Mouse (Mus musculus) embryonic facial prominence, embryonic 11.5 days (tissue): ENCODE results near the gene Depdc1b. TPM values are rescaled to one million over a fixed set of nuclear protein-coding genes. Genes with fewer than 3 reads are reported as not detected.
A peak's percentile ranks its signal among the peaks of the same experiment; 100 is the strongest.

Experiments
- ATAC-seq: fragments of 200-750 bp; cut with Nextera tagmentation; replicated peaks from 2 replicates; pipeline ENCODE4 v1.8.0; 2017; ENCODE audit warnings: low read depth; ENCODE audit not compliant: insufficient number of reproducible peaks, low FRiP score, low TSS enrichment
- DNase-seq: peaks from one replicate; pipeline ENCODE4 v3.0.0-alpha.2; 2015; ENCODE audit warnings: low spot score
- H3K27ac ChIP-seq: fragments of 300-500 bp; sonication (generic); replicated peaks from 2 replicates; pipeline ENCODE4 v1.5.1; 2014; ENCODE audit warnings: mild to moderate bottlenecking, low read depth, low read length, control low read depth
- H3K27me3 ChIP-seq: fragments of 300-500 bp; sonication (generic); 2 replicates; pipeline ENCODE4 v1.6.1; 2014; ENCODE audit warnings: mild to moderate bottlenecking, low read length, moderate library complexity, mixed read lengths; ENCODE audit not compliant: control insufficient read depth, insufficient read depth
- H3K36me3 ChIP-seq: fragments of 300-500 bp; sonication (generic); replicated peaks from 2 replicates; pipeline ENCODE4 v1.6.1; 2014; ENCODE audit warnings: low read depth, mild to moderate bottlenecking, low read length, moderate library complexity, mixed read lengths; ENCODE audit not compliant: control insufficient read depth, insufficient read depth
- H3K4me1 ChIP-seq: fragments of 300-500 bp; sonication (generic); 2 replicates; pipeline ENCODE4 v1.6.1; 2014; ENCODE audit warnings: low read length, mixed read lengths; ENCODE audit not compliant: control insufficient read depth, insufficient read depth
- H3K4me2 ChIP-seq: fragments of 300-500 bp; sonication (generic); 2 replicates; pipeline ENCODE4 v1.6.1; 2014; ENCODE audit warnings: low read depth, mild to moderate bottlenecking, control low read depth, low read length, moderate library complexity
- H3K4me3 ChIP-seq: fragments of 300-500 bp; sonication (generic); 2 replicates; pipeline ENCODE4 v1.5.1; 2014; ENCODE audit warnings: low read depth, low read length, control low read depth
- H3K9ac ChIP-seq: fragments of 300-500 bp; sonication (generic); replicated peaks from 2 replicates; pipeline ENCODE4 v1.6.1; 2014; ENCODE audit warnings: mild to moderate bottlenecking, control low read depth, low read length
- H3K9me3 ChIP-seq: fragments of 300-500 bp; sonication (generic); replicated peaks from 2 replicates; pipeline ENCODE4 v1.6.1; 2016; ENCODE audit warnings: mild to moderate bottlenecking, low read length, inconsistent platforms, mixed read lengths; ENCODE audit not compliant: control insufficient read depth
- WGBS: fragments of 180-500 bp; shearing (Covaris S2); extraction: QIAGEN DNeasy Blood & Tissue Kit; methylation state at CpG from one replicate; pipeline ENCODE4 v1.1.7; 2014; 5-methylcytosine and 5-hydroxymethylcytosine counted together
- polyA plus RNA-seq: library from polyadenylated mRNA; unstranded; fragments of >200 nt; fragmentation: Nextera tagmentation; extraction: Ambion mirVana; gene quantifications from 2 replicates; pipeline ENCODE4 v1.2.1, GENCODE M21; 2014

The Depdc1b gene
- polyA plus RNA-seq, 1 experiment from 2014 or later: 15.7 TPM

DNA sequence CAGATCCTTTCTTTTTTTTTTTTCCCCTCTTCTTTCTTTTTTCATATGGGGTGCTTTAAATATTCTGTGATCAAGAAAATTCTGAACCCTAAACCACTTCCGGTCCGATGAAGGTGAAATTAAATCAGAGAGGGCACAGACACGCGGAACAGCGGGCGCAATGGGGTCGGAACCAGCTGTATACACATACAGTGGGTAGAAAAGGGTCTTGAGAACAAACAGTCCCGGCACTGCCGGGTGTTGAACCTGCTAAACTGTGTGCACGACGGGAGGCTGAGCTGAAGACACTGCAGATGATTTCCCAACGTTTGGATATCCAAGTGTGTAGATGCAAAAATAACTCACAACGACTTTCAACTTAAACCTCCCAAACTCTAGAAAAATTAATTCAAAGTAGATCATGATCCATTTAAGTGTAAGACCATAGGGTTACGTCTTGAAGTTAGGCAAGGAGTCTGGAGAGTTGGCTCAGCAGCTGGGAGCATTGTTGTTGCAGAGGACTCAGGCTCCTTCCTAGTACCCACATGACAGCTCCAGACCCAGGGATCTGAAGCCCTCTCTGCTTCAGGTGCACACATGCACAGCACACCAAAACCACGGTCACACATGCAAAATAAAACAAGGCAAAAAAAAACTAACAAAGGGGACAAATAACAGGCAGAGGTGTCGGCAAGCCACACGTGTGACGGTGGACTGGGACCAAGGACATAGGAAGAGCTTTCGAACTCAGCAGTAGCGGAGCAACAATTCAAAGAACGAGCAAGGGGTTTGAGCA, 12.5 kb downstream of the Depdc1b start:
- WGBS: 89% methylated on average over 21 of the region's 21 CpGs
- no peaks in the 10 kb centered on the region; the same call in none of the 2 replicates for H3K36me3 ChIP-seq
- H3K4me1 ChIP-seq: no peaks in the 10 kb centered on the region
- H3K9me3 ChIP-seq: no peaks in the 10 kb centered on the region
- no peak overlapping the region for H3K9ac ChIP-seq
- ATAC-seq (no peak), DNase-seq (no peak)
- H3K27me3 ChIP-seq: no peaks in the 10 kb centered on the region
- H3K4me2 ChIP-seq: no peak overlapping the region
- H3K27ac ChIP-seq: no peak overlapping the region
- no peak overlapping the region for H3K4me3 ChIP-seq

- Histone ChIP-seq H3K9me3 (no peaks in the 10 kb centered on the region), H3K9ac (no peak overlapping the region), H3K4me3 (no peak overlapping the region), H3K4me2 (no peak overlapping the region), H3K36me3 (no peaks in the 10 kb centered on the region; the same call in none of the 2 replicates), H3K27ac (no peak overlapping the region), H3K27me3 (no peaks in the 10 kb centered on the region), H3K4me1 (no peaks in the 10 kb centered on the region)
- DNase-seq (peak; percentile 52), ATAC-seq (0 out of 2 replicates have a peak, but pooled peaks have one; percentile 29)
- WGBS: 65% methylated on average over 3 of the region's 3 CpGs
Measured at GRCm38 (mm10) chr13:108329693-108330092, 13.6 kb downstream of the Depdc1b start.

DNA sequence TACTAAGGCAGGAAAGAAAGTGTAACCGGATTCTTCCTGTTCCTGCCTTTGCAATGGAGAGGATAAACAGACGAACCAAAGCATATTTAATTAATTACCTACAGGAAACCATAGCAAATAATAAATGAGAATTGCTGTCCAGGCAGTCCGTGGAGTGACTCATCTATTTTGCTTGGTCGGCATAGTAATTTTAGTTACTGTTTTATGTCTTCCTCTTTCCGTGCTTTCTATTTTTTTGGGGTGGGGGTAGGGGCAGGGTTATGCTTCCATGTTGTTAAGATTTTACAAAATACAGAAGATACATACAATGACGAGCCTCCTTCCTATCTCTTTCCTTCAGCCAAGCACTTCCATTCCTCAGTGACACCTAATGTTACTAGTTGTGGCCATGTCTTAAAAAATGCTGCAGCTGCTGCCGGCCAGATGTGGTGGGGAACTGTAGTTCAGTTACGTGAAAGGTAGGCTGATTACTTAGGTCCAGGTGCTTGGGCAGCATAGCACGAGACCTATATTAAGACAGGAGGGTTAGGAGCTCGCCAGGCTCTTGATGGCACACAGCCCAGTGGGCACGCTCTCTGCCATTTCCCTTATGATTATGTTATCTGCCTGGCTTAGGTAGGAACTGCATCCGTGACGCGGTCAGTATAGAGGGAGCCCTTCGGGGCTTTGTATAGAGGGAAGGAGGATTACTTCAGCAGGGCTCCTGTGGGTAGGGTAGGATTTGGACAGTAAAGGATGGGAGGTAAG, 19.3 kb downstream of the Depdc1b start:
- Histone ChIP-seq H3K9me3 (no peaks in the 10 kb centered on the region), H3K36me3 (no peaks in the 10 kb centered on the region; the same call in 1 of the 2 replicates), H3K27ac (no peak overlapping the region), H3K27me3 (no peaks in the 10 kb centered on the region), H3K9ac (no peak overlapping the region), H3K4me3 (no peak overlapping the region), H3K4me2 (no peak overlapping the region), H3K4me1 (no peaks in the 10 kb centered on the region; the same call in 1 of the 2 replicates)
- whole genome bisulfite sequencing: 74% methylated on average over 15 of the region's 15 CpGs
- ATAC-seq (no peak), DNase-seq (peak; percentile 31)

- Histone ChIP-seq H3K36me3 (no peaks in the 10 kb centered on the region; the same call in 1 of the 2 replicates), H3K4me3 (no peak overlapping the region), H3K9ac (no peak overlapping the region), H3K9me3 (no peaks in the 10 kb centered on the region), H3K27ac (no peak overlapping the region), H3K4me1 (no peaks in the 10 kb centered on the region; the same call in 1 of the 2 replicates), H3K4me2 (no peak overlapping the region), H3K27me3 (no peaks in the 10 kb centered on the region)
- ATAC-seq (no peak), DNase-seq (no peak)
- WGBS: 92% methylated on average over 11 of the region's 11 CpGs
Measured at GRCm38 (mm10) chr13:108336192-108336591, 20.1 kb downstream of the Depdc1b start.

- H3K9me3 ChIP-seq: no peaks in the 10 kb centered on the region
- H3K36me3 ChIP-seq: no peaks in the 10 kb centered on the region; the same call in 1 of the 2 replicates
- H3K4me2 ChIP-seq: no peak overlapping the region
- ATAC-seq: no peak
- H3K4me3 ChIP-seq: no peak overlapping the region
- H3K27me3 ChIP-seq: no peaks in the 10 kb centered on the region
- DNase-seq: no peak
- H3K4me1 ChIP-seq: no peaks in the 10 kb centered on the region; the same call in 1 of the 2 replicates
- WGBS: 86% methylated on average over 6 of the region's 6 CpGs
- H3K27ac ChIP-seq: no peak overlapping the region
- H3K9ac ChIP-seq: no peak overlapping the region
Measured at GRCm38 (mm10) chr13:108337340-108337739, 21.2 kb downstream of the Depdc1b start.

DNA sequence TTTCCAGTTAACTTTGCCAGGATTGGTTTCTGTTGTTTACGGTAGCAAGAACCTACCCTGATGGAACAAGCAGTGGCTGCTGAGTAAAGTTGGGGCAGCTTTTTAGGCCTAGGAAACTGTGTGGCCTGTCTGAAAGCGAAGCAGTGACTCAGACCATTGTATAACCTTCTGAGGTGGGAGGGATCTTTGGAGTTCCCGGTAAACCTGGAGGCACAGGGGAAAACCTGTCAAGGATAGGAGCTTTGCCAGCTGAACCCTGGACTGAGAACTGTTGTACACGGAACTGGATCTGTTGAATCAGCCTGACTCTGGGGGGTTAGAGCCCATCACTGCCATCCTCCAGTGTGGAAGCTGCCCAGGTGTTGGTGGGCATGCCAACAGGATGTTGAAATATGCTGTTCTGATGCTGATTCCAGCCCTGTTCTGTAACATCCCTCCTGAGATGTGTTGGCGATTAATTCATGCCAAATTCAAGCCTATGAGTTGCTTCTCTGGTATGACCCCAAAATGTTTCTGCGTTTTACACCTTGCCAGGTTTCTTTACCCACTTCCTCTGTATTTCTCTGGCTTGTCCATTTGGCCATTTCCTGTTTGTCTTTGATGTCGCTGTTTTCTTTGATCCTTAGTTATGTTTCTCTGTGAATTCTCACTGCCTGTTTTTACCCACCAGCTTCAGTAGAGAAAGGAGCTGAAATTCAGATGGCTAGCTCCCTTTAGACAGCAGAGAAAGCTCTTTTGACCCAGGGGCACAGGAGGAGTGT, 22.1 kb downstream of the Depdc1b start:
- DNase-seq (no peak), ATAC-seq (no peak)

GRCm38 (mm10) chr13:108339907-108340596, 23.9 kb downstream of the Depdc1b start:
- no peaks in the 10 kb centered on the region for H3K27me3 ChIP-seq
- no peak for DNase-seq
- no peak overlapping the region for H3K4me3 ChIP-seq
- H3K4me1 ChIP-seq: no peaks in the 10 kb centered on the region; the same call in 1 of the 2 replicates
- H3K9me3 ChIP-seq: no peaks in the 10 kb centered on the region
- 86% methylated on average over 10 of the region's 10 CpGs for WGBS
- ATAC-seq: no peak
- no peak overlapping the region for H3K4me2 ChIP-seq
- H3K36me3 ChIP-seq: no peaks in the 10 kb centered on the region
- H3K9ac ChIP-seq: no peak overlapping the region
- no peak overlapping the region for H3K27ac ChIP-seq

More for the DNA sequence above, 22.1 kb downstream of the Depdc1b start:
- Histone ChIP-seq H3K36me3 (no peaks in the 10 kb centered on the region; the same call in 1 of the 2 replicates), H3K9me3 (no peaks in the 10 kb centered on the region), H3K4me1 (no peaks in the 10 kb centered on the region; the same call in 1 of the 2 replicates), H3K4me2 (no peak overlapping the region), H3K27ac (no peak overlapping the region), H3K4me3 (no peak overlapping the region), H3K27me3 (no peaks in the 10 kb centered on the region), H3K9ac (no peak overlapping the region)
- WGBS: 82% methylated on average over 7 of the region's 7 CpGs
